Mouse (Mus musculus): ENCODE measurements around the gene Spg20. TPM values are rescaled to one million over a fixed set of nuclear protein-coding genes. Genes with fewer than 3 reads are reported as not detected.
A peak's percentile ranks its signal among the peaks of the same experiment; 100 is the strongest.

The Spg20 gene
- total and polyA plus RNA-seq, 3 experiments: 18.5 to 23.3 TPM; not detected in 1

DNA sequence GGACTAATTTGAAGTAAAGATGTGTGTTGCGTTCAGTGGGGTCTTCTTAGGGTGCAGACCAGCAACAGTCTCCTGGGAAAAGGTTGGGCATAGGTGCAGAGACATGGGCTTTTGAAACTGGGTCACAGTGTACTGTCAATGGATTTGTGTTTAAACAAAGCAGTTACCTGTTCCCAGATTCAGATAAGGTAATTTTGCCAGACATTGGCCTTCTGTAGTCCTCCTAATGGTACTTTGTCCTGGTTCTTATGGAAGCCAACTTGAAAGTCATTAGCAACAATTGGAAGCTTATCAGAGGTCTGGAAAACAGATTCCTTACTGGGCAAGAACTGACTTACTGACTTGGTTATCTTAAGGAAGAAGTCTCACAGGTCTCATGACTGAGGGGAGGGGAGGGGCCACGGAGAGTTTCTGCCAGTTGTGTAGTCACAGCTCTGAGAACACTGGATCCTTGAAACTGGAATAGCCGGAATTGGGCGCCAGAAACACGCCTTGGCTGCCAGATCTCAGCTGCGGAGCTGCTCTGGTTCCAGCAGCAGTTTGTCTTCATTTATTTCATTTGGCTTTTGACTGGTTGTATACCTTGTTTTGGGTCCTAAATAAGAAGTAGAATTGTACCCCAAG, 7.5 kb downstream of the Spg20 start:
- Histone ChIP-seq H3K27ac (ENCODE audit: control insufficient read depth, low read depth, low read length) (no peak overlapping the region), H3K27me3 (ENCODE audit: control insufficient read depth in 1 of 2, insufficient read depth in 2 of 2, low read length in 2 of 2) (no peaks in the 10 kb centered on the region), H3K4me3 (ENCODE audit: control insufficient read depth in 1 of 2, insufficient read depth in 1 of 2, low read depth in 2 of 2, low read length in 2 of 2) (no peak overlapping the region), H3K36me3 (ENCODE audit: control insufficient read depth in 1 of 2, insufficient read depth in 2 of 2, low read length in 2 of 2) (peaks cover 0 to 12% of the 10 kb centered on the region in 2 experiments), H3K9me3 (replicated peaks; ENCODE audit: insufficient read depth, low read length) (no peaks in the 10 kb centered on the region), H3K79me2 (ENCODE audit: control insufficient read depth, insufficient read depth, low read length, poor library complexity) (peaks cover 4% of the 10 kb centered on the region; the same call in 1 of the 2 replicates), H3K9ac (ENCODE audit: control insufficient read depth, low read depth, low read length, poor library complexity, severe bottlenecking) (no peak overlapping the region), H3K4me1 (ENCODE audit: control insufficient read depth in 1 of 2, insufficient read depth in 2 of 2, low read length in 2 of 2) (peaks cover 0 to 6% of the 10 kb centered on the region in 2 experiments; a peak in 1 of 4 replicates)
- TF ChIP-seq HCFC1 (IDR thresholded peaks at IDR 0.05; ENCODE audit: low read depth, low read length) (no peak), POLR2AphosphoS2 (IDR thresholded peaks at IDR 0.05; ENCODE audit: low read length) (no peak), BHLHE40 (IDR thresholded peaks at IDR 0.05; ENCODE audit: borderline replicate concordance, low read depth, low read length) (no peak), RCOR1 (IDR thresholded peaks at IDR 0.05; ENCODE audit: low read depth, low read length) (no peak), GATA1 (IDR thresholded peaks at IDR 0.05; ENCODE audit: low read depth, low read length) (no peak), E2F4 (IDR thresholded peaks at IDR 0.05; ENCODE audit: borderline replicate concordance, low read depth, low read length) (no peak), CHD2 (IDR thresholded peaks at IDR 0.05; ENCODE audit: low read length) (no peak), POLR2A (IDR thresholded peaks at IDR 0.05; ENCODE audit: control insufficient read depth in 1 of 2, insufficient read depth in 1 of 2, low read depth in 1 of 2, low read length in 2 of 2, poor library complexity in 1 of 2) (no peak), ELF1 (IDR thresholded peaks at IDR 0.05; ENCODE audit: low read depth, low read length) (no peak), SIN3A (IDR thresholded peaks at IDR 0.05; ENCODE audit: low read length) (no peak), KAT2A (conservative IDR thresholded peaks at IDR 0.05; ENCODE audit: low read depth, low read length) (no peak)
- peak; percentile 14 for DNase-seq (ENCODE audit: low read depth, low spot score)

DNA sequence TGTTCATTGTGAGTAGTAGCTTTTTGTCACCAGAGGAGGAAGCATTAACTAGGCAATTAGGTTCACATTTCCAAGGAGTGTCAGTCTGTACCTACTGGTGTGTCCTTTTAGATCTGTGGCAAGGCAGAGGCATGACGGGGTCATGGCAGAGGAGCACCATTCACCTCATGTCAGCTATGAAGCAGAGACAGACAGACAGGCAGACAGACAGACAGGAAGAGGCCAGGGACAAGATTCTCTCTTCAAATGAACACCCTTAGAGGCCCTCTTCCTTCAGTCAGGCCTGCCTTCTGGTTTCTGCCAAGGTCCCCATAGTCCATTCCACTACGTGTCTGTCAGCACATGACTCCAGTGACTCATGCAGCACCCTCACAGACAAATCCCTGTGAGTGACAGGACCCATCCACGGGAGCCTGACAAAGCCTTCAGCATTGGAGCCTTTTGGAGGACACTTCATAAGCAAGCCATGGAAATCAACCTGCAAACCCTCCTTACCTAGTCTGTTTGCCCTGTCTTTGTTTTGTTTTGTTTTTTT, 10.5 kb downstream of the Spg20 start:
- Histone ChIP-seq H3K9ac (ENCODE audit: control insufficient read depth, low read depth, low read length, poor library complexity, severe bottlenecking) (no peak overlapping the region), H3K4me3 (ENCODE audit: control insufficient read depth in 1 of 2, insufficient read depth in 1 of 2, low read depth in 2 of 2, low read length in 2 of 2) (no peak overlapping the region), H3K4me1 (ENCODE audit: control insufficient read depth in 1 of 2, insufficient read depth in 2 of 2, low read length in 2 of 2) (peaks cover 0 to 8% of the 10 kb centered on the region in 2 experiments; a peak in 1 of 4 replicates), H3K27me3 (ENCODE audit: control insufficient read depth in 1 of 2, insufficient read depth in 2 of 2, low read length in 2 of 2) (no peaks in the 10 kb centered on the region), H3K79me2 (ENCODE audit: control insufficient read depth, insufficient read depth, low read length, poor library complexity) (no peaks in the 10 kb centered on the region; the same call in 1 of the 2 replicates), H3K27ac (ENCODE audit: control insufficient read depth, low read depth, low read length) (no peak overlapping the region), H3K36me3 (ENCODE audit: control insufficient read depth in 1 of 2, insufficient read depth in 2 of 2, low read length in 2 of 2) (peaks cover 2 to 16% of the 10 kb centered on the region in 2 experiments), H3K9me3 (replicated peaks; ENCODE audit: insufficient read depth, low read length) (no peaks in the 10 kb centered on the region)
- no peak for DNase-seq (ENCODE audit: low read depth, low spot score)
- TF ChIP-seq CHD1 (IDR thresholded peaks at IDR 0.05; ENCODE audit: low read depth, low read length) (no peak), SMC3 (IDR thresholded peaks at IDR 0.05; ENCODE audit: low read depth, low read length) (no peak), MAX (IDR thresholded peaks at IDR 0.05; ENCODE audit: low read length) (no peak)

DNA sequence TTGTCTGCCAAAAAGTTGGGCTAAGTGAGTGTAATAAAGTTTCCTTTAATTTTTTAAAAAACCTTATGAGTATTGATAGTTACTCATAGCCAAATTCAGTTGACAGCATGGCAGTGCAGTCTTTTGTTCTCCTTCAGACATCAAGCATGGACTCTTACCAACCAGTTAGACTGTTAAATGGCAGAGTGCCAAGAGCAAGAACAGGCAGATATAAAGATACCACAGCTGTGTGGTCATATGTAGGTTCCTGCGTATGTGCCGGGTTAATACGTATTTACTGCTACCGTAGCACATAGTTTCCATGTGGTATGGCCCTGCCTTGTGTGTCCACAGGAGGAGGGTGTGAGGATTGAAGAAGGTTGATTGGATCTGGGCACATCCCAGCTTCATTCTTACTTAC, 11.2 kb downstream of the Spg20 start:
- Histone ChIP-seq H3K4me3 (ENCODE audit: control insufficient read depth in 1 of 2, insufficient read depth in 1 of 2, low read depth in 2 of 2, low read length in 2 of 2) (no peak overlapping the region), H3K36me3 (ENCODE audit: control insufficient read depth in 1 of 2, insufficient read depth in 2 of 2, low read length in 2 of 2) (peaks cover 2 to 15% of the 10 kb centered on the region in 2 experiments), H3K4me1 (ENCODE audit: control insufficient read depth in 1 of 2, insufficient read depth in 2 of 2, low read length in 2 of 2) (peaks cover 0 to 8% of the 10 kb centered on the region in 2 experiments; a peak in 1 of 4 replicates), H3K79me2 (ENCODE audit: control insufficient read depth, insufficient read depth, low read length, poor library complexity) (no peaks in the 10 kb centered on the region; the same call in 1 of the 2 replicates), H3K27ac (ENCODE audit: control insufficient read depth, low read depth, low read length) (no peak overlapping the region), H3K9me3 (replicated peaks; ENCODE audit: insufficient read depth, low read length) (no peaks in the 10 kb centered on the region), H3K9ac (ENCODE audit: control insufficient read depth, low read depth, low read length, poor library complexity, severe bottlenecking) (no peak overlapping the region), H3K27me3 (ENCODE audit: control insufficient read depth in 1 of 2, insufficient read depth in 2 of 2, low read length in 2 of 2) (no peaks in the 10 kb centered on the region)
- TF ChIP-seq POLR2AphosphoS5 (IDR thresholded peaks at IDR 0.05; ENCODE audit: borderline replicate concordance, low read depth, low read length) (no peak), E2F4 (IDR thresholded peaks at IDR 0.05; ENCODE audit: borderline replicate concordance, low read depth, low read length) (no peak), ETS1 (IDR thresholded peaks at IDR 0.05; ENCODE audit: low read depth, low read length) (0 out of 2 replicates have a peak, but pooled peaks have one; percentile 15)
- peak; percentile 49 for DNase-seq (ENCODE audit: low read depth, low spot score)
